Mouse (Mus musculus) midbrain, embryonic 15.5 days (tissue): ENCODE measurements around the gene Dgki. TPM values are rescaled to one million over a fixed set of nuclear protein-coding genes. Genes with fewer than 3 reads are reported as not detected.

Experiments
- ATAC-seq: fragments of 200-750 bp; cut with Nextera tagmentation; replicated peaks from 2 replicates; pipeline ENCODE4 v1.8.0; 2017; ENCODE audit warnings: moderate TSS enrichment
- H3K27ac ChIP-seq: fragments of 300-500 bp; sonication (generic); 2 replicates; pipeline ENCODE4 v1.5.1; 2015; ENCODE audit warnings: mild to moderate bottlenecking, inconsistent platforms
- H3K27me3 ChIP-seq: fragments of 300-500 bp; sonication (generic); replicated peaks from 2 replicates; pipeline ENCODE4 v1.6.1; 2015; ENCODE audit warnings: inconsistent platforms
- H3K36me3 ChIP-seq: fragments of 300-500 bp; sonication (generic); replicated peaks from 2 replicates; pipeline ENCODE4 v1.6.1; 2015; ENCODE audit warnings: inconsistent platforms
- H3K4me1 ChIP-seq: fragments of 300-500 bp; sonication (generic); 2 replicates; pipeline ENCODE4 v1.6.1; 2015; ENCODE audit warnings: inconsistent platforms
- H3K4me2 ChIP-seq: fragments of 300-500 bp; sonication (generic); 2 replicates; pipeline ENCODE4 v1.6.1; 2015; ENCODE audit warnings: inconsistent platforms, mild to moderate bottlenecking, moderate library complexity
- H3K4me3 ChIP-seq: fragments of 300-500 bp; sonication (generic); 2 replicates; pipeline ENCODE4 v1.5.1; 2015; ENCODE audit warnings: mild to moderate bottlenecking, inconsistent platforms
- H3K9ac ChIP-seq: fragments of 300-500 bp; sonication (generic); 2 replicates; pipeline ENCODE4 v1.6.1; 2015; ENCODE audit warnings: mild to moderate bottlenecking, inconsistent platforms
- H3K9me3 ChIP-seq: fragments of 300-500 bp; sonication (generic); 2 replicates; pipeline ENCODE4 v1.6.1; 2016; ENCODE audit warnings: inconsistent platforms
- WGBS: fragments of 180-500 bp; shearing (Covaris S2); methylation state at CpG from one replicate; pipeline ENCODE4 v1.1.7; 2015; ENCODE audit warnings: mixed read lengths; 5-methylcytosine and 5-hydroxymethylcytosine counted together
- polyA plus RNA-seq: library from polyadenylated mRNA; unstranded; fragments of >200 nt; fragmentation: Nextera tagmentation; extraction: Ambion mirVana; gene quantifications from 2 replicates; pipeline ENCODE4 v1.2.1, GENCODE M21; 2015

The Dgki gene
- polyA plus RNA-seq, 1 experiment from 2014 or later, result 8.9 TPM

- Histone ChIP-seq H3K9ac (no peak overlapping the region), H3K27ac (no peak overlapping the region), H3K36me3 (no peaks in the 10 kb centered on the region), H3K4me3 (no peak overlapping the region), H3K4me1 (0 out of 2 replicates have a peak, but pooled peaks cover 6% of the 10 kb centered on the region), H3K27me3 (no peaks in the 10 kb centered on the region), H3K9me3 (no peaks in the 10 kb centered on the region), H3K4me2 (no peak overlapping the region)
- ATAC-seq, result no peak
- WGBS, result 91% methylated on average over 6 of the region's 6 CpGs
Observed at GRCm38 (mm10) chr6:37068737-37069136, 231.2 kb downstream of the Dgki start.

- H3K9me3 ChIP-seq, result no peaks in the 10 kb centered on the region
- H3K27ac ChIP-seq, result no peak overlapping the region
- no peaks in the 10 kb centered on the region for H3K27me3 ChIP-seq
- 48% methylated on average over 1 of the region's 1 CpGs for WGBS
- no peaks in the 10 kb centered on the region for H3K36me3 ChIP-seq
- ATAC-seq, result no peak
- no peak overlapping the region for H3K9ac ChIP-seq
- H3K4me2 ChIP-seq, result no peak overlapping the region
- 0 out of 2 replicates have a peak, but pooled peaks cover 6% of the 10 kb centered on the region for H3K4me1 ChIP-seq
- H3K4me3 ChIP-seq, result no peak overlapping the region
Observed at GRCm38 (mm10) chr6:37067357-37067756, 232.6 kb downstream of the Dgki start.

- Histone ChIP-seq H3K9ac (no peak overlapping the region), H3K4me2 (no peak overlapping the region), H3K27me3 (no peaks in the 10 kb centered on the region), H3K27ac (peak overlapping the region; percentile 42; the same call in 1 of the 2 replicates), H3K9me3 (no peaks in the 10 kb centered on the region), H3K4me1 (0 out of 2 replicates have a peak, but pooled peaks cover 5% of the 10 kb centered on the region), H3K4me3 (no peak overlapping the region), H3K36me3 (no peaks in the 10 kb centered on the region)
- ATAC-seq, result 0 out of 2 replicates have a peak, but pooled peaks have one; percentile 37
- 49% methylated on average over 10 of the region's 10 CpGs for WGBS
Observed at GRCm38 (mm10) chr6:37064214-37064830, 235.7 kb downstream of the Dgki start.

GRCm38 (mm10) chr6:37063266-37063665 lies 236.7 kb downstream of the Dgki start:
- no peak overlapping the region for H3K4me2 ChIP-seq
- H3K27ac ChIP-seq, result no peak overlapping the region
- ATAC-seq, result no peak
- H3K9ac ChIP-seq, result no peak overlapping the region
- H3K4me3 ChIP-seq, result no peak overlapping the region
- no peaks in the 10 kb centered on the region for H3K36me3 ChIP-seq
- 0 out of 2 replicates have a peak, but pooled peaks cover 3% of the 10 kb centered on the region for H3K4me1 ChIP-seq
- no peaks in the 10 kb centered on the region for H3K9me3 ChIP-seq
- 83% methylated on average over 7 of the region's 7 CpGs for WGBS
- H3K27me3 ChIP-seq, result no peaks in the 10 kb centered on the region

GRCm38 (mm10) chr6:37060114-37060513 lies 239.9 kb downstream of the Dgki start:
- ATAC-seq, result no peak
- H3K9ac ChIP-seq, result no peak overlapping the region
- H3K4me1 ChIP-seq, result 0 out of 2 replicates have a peak, but pooled peaks cover 3% of the 10 kb centered on the region
- H3K36me3 ChIP-seq, result no peaks in the 10 kb centered on the region
- no peaks in the 10 kb centered on the region for H3K9me3 ChIP-seq
- WGBS, result 94% methylated on average over 3 of the region's 3 CpGs
- H3K27ac ChIP-seq, result no peak overlapping the region
- no peaks in the 10 kb centered on the region for H3K27me3 ChIP-seq
- H3K4me2 ChIP-seq, result no peak overlapping the region
- H3K4me3 ChIP-seq, result no peak overlapping the region

- WGBS, result 90% methylated on average over 9 of the region's 9 CpGs
- no peaks in the 10 kb centered on the region for H3K36me3 ChIP-seq
- no peak overlapping the region for H3K9ac ChIP-seq
- ATAC-seq, result no peak
- no peaks in the 10 kb centered on the region for H3K27me3 ChIP-seq
- no peak overlapping the region for H3K27ac ChIP-seq
- no peak overlapping the region for H3K4me2 ChIP-seq
- no peak overlapping the region for H3K4me3 ChIP-seq
- H3K4me1 ChIP-seq, result no peaks in the 10 kb centered on the region
- no peaks in the 10 kb centered on the region for H3K9me3 ChIP-seq
Observed at GRCm38 (mm10) chr6:37057957-37058356, 242.0 kb downstream of the Dgki start.

GRCm38 (mm10) chr6:37057536-37057935 lies 242.4 kb downstream of the Dgki start:
- Histone ChIP-seq H3K4me1 (no peaks in the 10 kb centered on the region), H3K9ac (no peak overlapping the region), H3K4me2 (no peak overlapping the region), H3K27me3 (no peaks in the 10 kb centered on the region), H3K9me3 (no peaks in the 10 kb centered on the region), H3K36me3 (no peaks in the 10 kb centered on the region), H3K4me3 (no peak overlapping the region), H3K27ac (no peak overlapping the region)
- ATAC-seq, result no peak
- 95% methylated on average over 7 of the region's 7 CpGs for WGBS

GRCm38 (mm10) chr6:37055634-37056033 lies 244.3 kb downstream of the Dgki start:
- no peak overlapping the region for H3K4me3 ChIP-seq
- no peak overlapping the region for H3K9ac ChIP-seq
- no peaks in the 10 kb centered on the region for H3K9me3 ChIP-seq
- H3K36me3 ChIP-seq, result no peaks in the 10 kb centered on the region
- ATAC-seq, result peak; percentile 39; the same call in 1 of the 2 replicates
- no peak overlapping the region for H3K27ac ChIP-seq
- no peaks in the 10 kb centered on the region for H3K27me3 ChIP-seq
- 84% methylated on average over 3 of the region's 3 CpGs for WGBS
- H3K4me2 ChIP-seq, result no peak overlapping the region
- H3K4me1 ChIP-seq, result peaks cover 6% of the 10 kb centered on the region; the same call in 1 of the 2 replicates

- H3K27me3 ChIP-seq, result no peaks in the 10 kb centered on the region
- H3K36me3 ChIP-seq, result no peaks in the 10 kb centered on the region
- H3K4me2 ChIP-seq, result no peak overlapping the region
- H3K9ac ChIP-seq, result no peak overlapping the region
- no peaks in the 10 kb centered on the region for H3K9me3 ChIP-seq
- no peak for ATAC-seq
- no peak overlapping the region for H3K27ac ChIP-seq
- 84% methylated on average over 5 of the region's 5 CpGs for WGBS
- H3K4me3 ChIP-seq, result no peak overlapping the region
- H3K4me1 ChIP-seq, result peaks cover 6% of the 10 kb centered on the region; the same call in 1 of the 2 replicates
Observed at GRCm38 (mm10) chr6:37055128-37055527, 244.9 kb downstream of the Dgki start.

GRCm38 (mm10) chr6:37054435-37055020 lies 245.5 kb downstream of the Dgki start:
- H3K36me3 ChIP-seq, result no peaks in the 10 kb centered on the region
- no peak overlapping the region for H3K27ac ChIP-seq
- peaks cover 6% of the 10 kb centered on the region; the same call in 1 of the 2 replicates for H3K4me1 ChIP-seq
- no peak overlapping the region for H3K4me3 ChIP-seq
- 52% methylated on average over 6 of the region's 6 CpGs for whole genome bisulfite sequencing
- no peaks in the 10 kb centered on the region for H3K27me3 ChIP-seq
- H3K9me3 ChIP-seq, result no peaks in the 10 kb centered on the region
- 0 out of 2 replicates have a peak, but pooled peaks have one; percentile 22 for ATAC-seq
- H3K4me2 ChIP-seq, result no peak overlapping the region
- H3K9ac ChIP-seq, result no peak overlapping the region

- Histone ChIP-seq H3K36me3 (no peaks in the 10 kb centered on the region), H3K27me3 (no peaks in the 10 kb centered on the region), H3K4me1 (peaks cover 6% of the 10 kb centered on the region; the same call in 1 of the 2 replicates), H3K4me2 (no peak overlapping the region), H3K9me3 (no peaks in the 10 kb centered on the region), H3K27ac (no peak overlapping the region), H3K9ac (no peak overlapping the region), H3K4me3 (no peak overlapping the region)
- 69% methylated on average over 2 of the region's 2 CpGs for WGBS
- no peak for ATAC-seq
Observed at GRCm38 (mm10) chr6:37053411-37053810, 246.6 kb downstream of the Dgki start.

- H3K27ac ChIP-seq, result no peak overlapping the region
- H3K4me2 ChIP-seq, result no peak overlapping the region
- no peak for ATAC-seq
- no peaks in the 10 kb centered on the region for H3K36me3 ChIP-seq
- H3K4me1 ChIP-seq, result peaks cover 6% of the 10 kb centered on the region; the same call in 1 of the 2 replicates
- 32% methylated on average over 5 of the region's 5 CpGs for WGBS
- no peaks in the 10 kb centered on the region for H3K27me3 ChIP-seq
- H3K9me3 ChIP-seq, result no peaks in the 10 kb centered on the region
- H3K9ac ChIP-seq, result no peak overlapping the region
- no peak overlapping the region for H3K4me3 ChIP-seq
Observed at GRCm38 (mm10) chr6:37051652-37052051, 248.3 kb downstream of the Dgki start.

GRCm38 (mm10) chr6:37051150-37051549 lies 248.8 kb downstream of the Dgki start:
- WGBS, result 96% methylated on average over 1 of the region's 1 CpGs
- Histone ChIP-seq H3K27me3 (no peaks in the 10 kb centered on the region), H3K4me3 (no peak overlapping the region), H3K9ac (no peak overlapping the region), H3K36me3 (no peaks in the 10 kb centered on the region), H3K9me3 (no peaks in the 10 kb centered on the region), H3K27ac (no peak overlapping the region), H3K4me2 (no peak overlapping the region), H3K4me1 (peaks cover 6% of the 10 kb centered on the region; the same call in 1 of the 2 replicates)
- no peak for ATAC-seq
